Mouse (Mus musculus) lung, postnatal 25 days (tissue): ENCODE results near the gene Hbq1b.

Source experiments
- DNase-seq: peaks from one replicate; pipeline ENCODE4 v3.0.0; 2022; ENCODE audit warnings: low spot score

The Hbq1b gene

GRCm38 (mm10) chr11:32286695-32287492 lies at the start of gene Hbq1b:
Hbq1b (plus strand) TSS chr11:32286965.
- peak; percentile 66 for DNase-seq

DNA sequence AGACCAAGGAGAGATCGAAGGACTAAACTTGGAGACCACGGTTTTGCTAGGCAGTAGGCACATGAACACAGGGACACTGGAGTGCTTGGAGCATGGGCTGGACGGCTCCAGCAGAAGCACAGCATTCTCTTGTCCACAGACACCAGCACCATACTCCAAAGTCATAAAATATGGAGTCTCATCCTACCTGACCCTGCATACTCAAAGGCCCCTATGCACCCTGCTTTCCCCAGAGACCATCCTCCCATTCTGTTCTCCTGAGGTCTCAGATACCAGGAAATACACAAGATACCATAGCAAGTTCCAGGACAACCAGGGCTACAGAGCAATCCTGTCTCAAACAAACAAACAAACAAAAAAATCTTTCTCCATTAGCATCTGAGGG lies 49.4 kb upstream of the Hbq1b start:
- no peak for DNase-seq

DNA sequence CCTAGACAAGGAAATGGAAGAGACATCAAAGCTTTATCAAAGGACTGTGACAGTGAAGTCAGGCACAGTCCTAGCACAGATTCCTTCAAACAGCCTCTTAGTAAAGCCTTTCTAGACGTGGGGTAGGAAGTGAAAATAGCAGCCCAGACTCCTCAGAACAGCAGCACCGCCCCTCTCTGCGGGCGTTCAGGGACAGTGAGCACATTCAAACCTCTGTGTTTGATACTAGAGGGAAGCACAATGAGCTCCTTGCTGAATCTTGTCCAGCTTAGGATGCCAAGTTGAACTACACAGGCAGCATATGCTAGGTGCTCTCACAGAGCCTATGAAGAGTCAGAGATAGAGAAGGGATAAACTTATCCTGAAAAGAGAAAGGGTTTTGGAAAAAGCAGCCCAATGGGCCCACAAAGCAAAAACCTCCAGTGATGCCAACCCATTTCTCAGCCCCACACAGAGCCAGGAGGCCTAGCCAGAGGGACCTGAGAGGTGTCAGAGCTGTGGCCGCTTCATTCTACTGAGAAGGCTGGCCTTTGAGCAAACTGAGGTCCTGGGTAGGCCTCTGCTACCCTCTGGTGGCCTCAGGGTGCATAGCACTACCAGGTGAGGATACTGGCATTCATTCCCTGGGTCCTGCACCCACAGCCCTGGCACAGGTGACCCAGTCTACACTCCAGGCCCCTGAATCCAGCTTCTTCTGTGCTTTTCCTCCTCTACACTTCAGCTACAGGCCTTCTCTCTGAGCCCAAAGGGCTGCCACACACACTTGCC lies 48.5 kb upstream of the Hbq1b start:
- peak; percentile 71 for DNase-seq

DNA sequence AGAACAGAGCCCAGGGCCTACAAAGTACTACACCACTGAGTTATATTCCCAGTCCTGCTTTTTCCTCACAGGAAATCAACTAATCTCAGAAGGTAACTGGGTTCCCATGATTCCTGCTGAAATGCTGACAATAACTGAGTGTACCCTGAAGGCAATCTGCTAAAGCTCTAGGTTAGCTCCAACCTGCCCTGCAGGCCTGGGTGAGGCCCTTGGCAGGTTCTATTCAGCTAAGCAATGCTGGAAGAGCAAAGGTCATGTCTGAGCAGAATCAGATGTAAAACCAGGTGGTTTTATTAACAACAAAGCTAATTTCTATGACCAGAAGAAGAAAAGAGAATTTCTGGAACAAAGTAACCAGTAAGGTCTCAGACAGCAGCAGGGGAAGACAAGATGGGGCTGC lies 45.4 kb upstream of the Hbq1b start:
- no peak for DNase-seq

GRCm38 (mm10) chr11:32242209-32242608 lies 44.6 kb upstream of the Hbq1b start:
- DNase-seq: no peak

- no peak for DNase-seq
Measured at GRCm38 (mm10) chr11:32243205-32243955, 43.4 kb upstream of the Hbq1b start.

- no peak for DNase-seq
Measured at GRCm38 (mm10) chr11:32244064-32244463, 42.7 kb upstream of the Hbq1b start.

DNA sequence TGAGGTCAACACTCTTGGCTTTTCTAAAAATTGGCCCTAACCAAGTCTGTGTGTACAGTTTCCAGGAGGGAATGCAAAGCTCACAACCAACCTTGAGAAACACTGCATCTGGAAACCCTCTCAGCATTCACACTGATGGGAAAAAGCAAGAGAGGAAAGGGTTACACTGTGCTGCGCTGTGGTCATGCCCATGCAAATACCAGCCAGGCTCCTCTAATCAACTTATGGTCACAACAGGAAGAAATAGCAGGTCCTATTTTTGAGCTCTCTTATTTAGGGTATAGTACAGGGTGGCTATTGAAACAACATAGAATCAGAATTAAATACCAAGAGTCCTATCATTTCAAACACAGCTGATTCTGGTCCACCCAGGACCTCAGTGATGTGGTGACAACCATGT lies 42.1 kb upstream of the Hbq1b start:
- no peak for DNase-seq

GRCm38 (mm10) chr11:32245614-32246013 lies 41.2 kb upstream of the Hbq1b start:
- no peak for DNase-seq

- no peak for DNase-seq
Measured at GRCm38 (mm10) chr11:32247068-32247467, 39.7 kb upstream of the Hbq1b start.

- DNase-seq: no peak
Measured at GRCm38 (mm10) chr11:32248350-32248749, 38.4 kb upstream of the Hbq1b start.

- no peak for DNase-seq
Measured at GRCm38 (mm10) chr11:32250880-32251763, 35.6 kb upstream of the Hbq1b start.

DNA sequence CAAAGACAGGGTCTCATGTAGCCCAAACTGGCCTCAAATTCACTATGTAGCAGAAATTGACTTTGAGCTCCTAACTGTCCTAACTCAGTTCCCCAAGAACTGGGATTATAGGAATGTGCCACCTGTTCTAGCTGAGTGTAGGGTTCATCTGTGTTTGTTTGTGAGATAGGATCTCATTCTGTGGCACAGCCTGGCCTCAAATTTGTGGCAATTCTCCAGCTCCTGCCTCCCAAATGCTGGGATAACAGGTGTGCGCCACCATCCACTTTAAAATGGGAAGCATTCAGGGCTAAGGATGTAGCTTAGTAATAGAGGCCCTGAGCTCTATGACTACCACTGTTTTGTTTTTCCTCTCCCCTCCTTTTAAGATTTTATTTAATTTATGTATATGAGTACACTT lies 33.6 kb upstream of the Hbq1b start:
- no peak for DNase-seq

DNA sequence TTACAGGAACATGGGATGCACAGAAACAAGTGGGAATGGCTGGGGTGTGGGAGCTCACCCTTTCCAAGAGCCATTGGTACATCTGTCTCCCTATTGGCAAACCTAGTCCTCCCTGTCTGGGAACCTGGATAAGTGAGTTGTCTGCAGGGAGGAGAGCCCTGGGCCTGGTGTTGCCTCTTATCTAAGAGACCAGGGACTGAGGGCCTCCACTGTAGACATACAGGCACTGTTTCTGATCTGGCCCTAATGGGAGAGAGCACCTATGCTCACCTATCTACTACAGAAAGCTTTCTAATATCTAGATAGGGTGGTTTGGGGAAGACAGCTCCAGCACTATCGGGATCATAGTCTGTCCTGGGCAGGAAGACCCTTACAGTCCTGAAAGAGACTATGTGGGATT lies 30.6 kb upstream of the Hbq1b start:
- no peak for DNase-seq

GRCm38 (mm10) chr11:32256566-32256965 lies 30.2 kb upstream of the Hbq1b start:
- DNase-seq: no peak

DNA sequence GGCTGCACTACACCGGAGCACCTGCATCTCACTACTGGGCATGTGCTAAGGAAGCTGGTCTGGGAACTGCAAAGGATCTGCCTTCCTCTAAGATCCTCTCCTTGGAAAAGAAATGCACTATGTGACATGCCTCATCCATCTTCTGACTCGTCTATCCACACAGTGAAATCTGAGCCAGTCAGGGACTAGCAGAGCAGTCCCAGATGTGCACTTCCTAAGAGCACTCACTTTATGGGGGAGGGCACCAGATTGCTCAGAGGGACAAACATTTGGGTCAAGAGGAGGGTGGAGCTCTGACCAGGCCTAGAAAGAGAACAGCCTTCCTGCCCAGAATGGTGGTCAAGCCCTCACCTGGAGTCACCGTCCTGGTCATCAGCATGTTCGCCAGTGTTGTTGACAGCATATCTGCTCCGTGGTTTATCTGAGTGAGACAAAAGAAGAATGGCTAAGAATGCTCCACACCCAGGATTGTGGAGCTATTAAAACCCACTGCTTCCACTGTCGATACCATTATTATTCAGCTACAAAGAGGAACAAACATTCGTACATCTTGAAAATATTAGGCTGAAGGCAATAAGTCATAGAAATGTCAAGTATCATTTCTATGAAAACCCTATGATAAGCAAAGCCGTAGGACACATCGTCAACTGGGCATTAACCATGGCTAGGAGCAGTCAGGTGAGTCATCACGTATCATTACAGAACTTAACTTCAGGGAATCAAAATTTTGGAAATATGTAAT lies 23.9 kb upstream of the Hbq1b start:
- DNase-seq: no peak

DNA sequence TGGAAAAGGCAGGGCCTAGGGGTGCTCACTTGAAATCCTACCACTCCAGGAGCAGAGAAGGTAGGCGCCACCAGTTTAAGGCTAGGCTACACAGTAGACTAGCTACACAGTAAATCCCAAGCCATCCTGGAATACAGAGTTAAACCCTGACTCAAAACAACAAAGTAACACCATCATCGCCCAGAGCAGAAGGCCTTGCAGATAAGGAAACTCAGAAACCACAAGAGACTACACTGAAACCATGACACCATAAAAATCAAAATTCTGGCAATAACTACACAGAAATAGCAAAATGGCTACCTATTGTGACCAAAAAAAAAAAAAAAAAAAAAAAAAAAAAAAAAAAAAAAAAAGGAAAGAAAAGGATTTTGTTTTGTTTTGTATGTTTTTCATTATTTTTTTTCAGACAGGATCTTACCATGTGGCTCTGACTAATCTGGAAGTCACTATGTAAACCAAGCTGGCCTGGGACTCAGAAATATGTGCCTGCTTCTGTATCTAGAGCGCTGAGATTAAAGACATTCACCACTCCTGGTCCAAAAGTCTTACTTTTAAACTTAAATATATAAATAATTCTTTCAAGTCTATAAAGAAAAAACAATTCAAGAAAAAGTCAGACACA lies 21.5 kb upstream of the Hbq1b start:
- no peak for DNase-seq

DNA sequence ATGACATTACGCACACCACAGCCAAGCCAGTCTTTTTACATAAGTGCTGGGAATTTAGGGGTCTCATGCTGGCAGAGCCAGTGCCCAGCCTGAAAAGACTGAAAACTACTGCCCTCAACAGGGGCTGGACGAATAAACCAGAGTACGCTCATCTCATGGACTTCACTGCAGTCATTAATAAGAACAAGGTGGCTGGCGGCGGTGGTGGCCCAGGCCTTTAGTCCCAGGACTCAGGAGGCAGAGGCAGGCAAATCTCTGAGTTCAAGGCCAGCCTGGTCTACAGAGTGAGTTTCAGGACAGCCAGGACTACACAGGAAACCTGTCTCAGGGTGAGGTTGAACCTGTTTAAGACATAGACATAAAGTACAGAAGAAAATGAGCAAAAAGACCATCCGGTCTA lies 20.6 kb upstream of the Hbq1b start:
- DNase-seq: no peak

- DNase-seq: no peak
Measured at GRCm38 (mm10) chr11:32266776-32267175, 20.0 kb upstream of the Hbq1b start.

GRCm38 (mm10) chr11:32267188-32267884 lies 19.4 kb upstream of the Hbq1b start, which contains the start of gene Nprl3:
Nprl3 (minus strand) TSS chr11:32267707.
- peak; percentile 97 for DNase-seq
